Mouse (Mus musculus): ENCODE results near the gene Vmn1r214. TPM values are rescaled to one million over a fixed set of nuclear protein-coding genes. Genes with fewer than 3 reads are reported as not detected.

The Vmn1r214 gene
- polyA plus RNA-seq (2015; fragmentation: Nextera tagmentation; extraction: Ambion mirVana) = not detected in 2 replicates

DNA sequence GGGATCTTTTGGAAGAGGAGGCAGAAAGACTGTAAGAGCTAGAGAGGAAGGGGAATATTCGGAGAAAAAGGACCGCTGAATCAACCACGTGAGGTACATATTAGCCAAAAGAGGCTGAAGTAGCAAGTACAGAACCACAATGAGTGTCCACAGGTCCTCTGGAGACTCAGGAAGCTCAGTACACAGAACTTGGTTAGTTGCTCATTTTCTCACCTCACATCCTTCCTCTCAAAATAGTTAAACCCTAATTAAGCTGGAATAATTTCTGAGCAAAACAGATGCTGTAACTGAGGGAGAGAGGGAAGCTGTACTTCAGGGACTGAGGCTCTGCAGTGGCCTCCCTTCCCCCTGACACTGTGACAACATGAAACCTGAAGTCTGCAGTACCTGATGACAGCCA, at the start of gene Vmn1r214:
Gene Vmn1r214, plus strand, starts transcription at position 301 of the 400 bp plus-strand sequence.
- H3K27me3 ChIP-seq = no peaks in the 10 kb centered on the region
- no peak within 1 kb of the TSS for H3K9ac ChIP-seq
- no peak within 1 kb of the TSS for H3K27ac ChIP-seq (replicated peaks)
- H3K4me3 ChIP-seq = no peak within 1 kb of the TSS
- no peak within 1 kb of the TSS for H3K4me2 ChIP-seq
- no peak for ATAC-seq (ENCODE audit: low FRiP score, low read depth)
- H3K4me1 ChIP-seq (replicated peaks) = no peaks in the 10 kb centered on the region
- WGBS = 92% methylated on average over 3 of the region's 3 CpGs
- no peaks in the 10 kb centered on the region for H3K9me3 ChIP-seq
- no peaks in the 10 kb centered on the region for H3K36me3 ChIP-seq

DNA sequence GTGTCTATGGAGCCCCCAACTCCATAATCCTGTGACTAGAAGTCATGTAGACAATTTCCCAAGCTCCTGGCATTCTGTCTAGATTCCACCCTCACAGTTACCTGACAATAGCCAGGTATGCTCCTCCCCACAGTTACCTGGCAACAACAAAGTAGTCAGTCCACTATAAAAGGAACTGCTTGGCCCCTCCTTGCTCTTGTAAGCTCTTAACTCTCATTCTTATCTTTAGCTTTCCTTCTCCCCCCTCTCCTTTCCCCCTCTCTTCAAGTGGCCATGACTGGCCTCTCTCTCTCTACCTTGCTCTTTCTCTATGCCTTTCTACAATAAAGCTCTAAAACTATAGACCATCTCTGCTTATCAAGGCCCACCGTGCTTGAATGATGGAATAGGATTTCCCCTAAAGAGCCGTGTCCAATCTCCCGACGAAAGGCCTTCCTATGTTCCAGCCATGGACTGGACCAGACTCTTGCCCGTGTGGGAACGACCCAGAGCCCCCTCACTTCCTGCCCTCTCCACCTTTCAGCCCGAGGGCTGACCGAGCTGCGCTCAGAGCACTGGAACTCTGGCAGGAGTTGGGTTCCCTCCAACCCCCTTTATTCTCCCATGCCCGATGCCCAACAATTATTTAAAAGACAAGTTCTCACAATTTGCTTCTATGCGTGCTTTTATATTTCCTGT, 39.9 kb upstream of the Vmn1r214 start:
- H3K4me2 ChIP-seq = no peak overlapping the region
- H3K9ac ChIP-seq = no peak overlapping the region
- 90% methylated on average over 11 of the region's 11 CpGs for WGBS
- H3K27ac ChIP-seq (replicated peaks) = no peak overlapping the region
- no peaks in the 10 kb centered on the region for H3K9me3 ChIP-seq
- no peaks in the 10 kb centered on the region for H3K27me3 ChIP-seq
- ATAC-seq (ENCODE audit: low FRiP score, low read depth) = no peak
- no peak overlapping the region for H3K4me3 ChIP-seq
- no peaks in the 10 kb centered on the region for H3K4me1 ChIP-seq (replicated peaks)
- no peaks in the 10 kb centered on the region for H3K36me3 ChIP-seq

DNA sequence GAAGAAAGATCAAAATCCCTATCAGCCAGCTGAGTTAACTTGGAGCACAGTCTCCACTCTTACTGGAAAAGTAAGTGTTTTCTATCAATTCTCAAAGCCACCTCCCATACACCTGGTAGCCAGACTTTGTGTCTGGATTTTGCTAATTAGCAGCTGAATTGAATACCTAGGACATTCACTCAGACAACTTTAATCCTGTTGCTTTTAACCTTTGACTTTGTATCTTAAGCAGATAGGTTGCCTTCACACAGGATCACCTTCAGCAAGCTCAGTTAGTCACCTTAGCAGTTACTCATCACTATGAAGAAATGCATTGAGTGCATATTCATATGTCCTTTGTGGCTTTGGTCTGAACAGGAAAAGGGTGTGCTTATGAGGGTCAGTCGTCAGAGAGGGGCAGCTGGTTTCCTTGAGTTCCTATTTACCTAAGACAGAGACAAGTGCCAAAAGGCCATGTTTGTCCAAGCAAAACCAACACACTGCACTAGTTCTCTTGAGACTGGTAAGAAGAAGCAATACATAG, 38.0 kb upstream of the Vmn1r214 start:
- WGBS = 42% methylated on average over 1 of the region's 1 CpGs
- no peaks in the 10 kb centered on the region for H3K36me3 ChIP-seq
- no peaks in the 10 kb centered on the region for H3K4me1 ChIP-seq (replicated peaks)
- no peak for ATAC-seq (ENCODE audit: low FRiP score, low read depth)
- H3K27ac ChIP-seq (replicated peaks) = no peak overlapping the region
- H3K4me3 ChIP-seq = no peak overlapping the region
- no peak overlapping the region for H3K9ac ChIP-seq
- no peak overlapping the region for H3K4me2 ChIP-seq
- H3K9me3 ChIP-seq = no peaks in the 10 kb centered on the region
- no peaks in the 10 kb centered on the region for H3K27me3 ChIP-seq

DNA sequence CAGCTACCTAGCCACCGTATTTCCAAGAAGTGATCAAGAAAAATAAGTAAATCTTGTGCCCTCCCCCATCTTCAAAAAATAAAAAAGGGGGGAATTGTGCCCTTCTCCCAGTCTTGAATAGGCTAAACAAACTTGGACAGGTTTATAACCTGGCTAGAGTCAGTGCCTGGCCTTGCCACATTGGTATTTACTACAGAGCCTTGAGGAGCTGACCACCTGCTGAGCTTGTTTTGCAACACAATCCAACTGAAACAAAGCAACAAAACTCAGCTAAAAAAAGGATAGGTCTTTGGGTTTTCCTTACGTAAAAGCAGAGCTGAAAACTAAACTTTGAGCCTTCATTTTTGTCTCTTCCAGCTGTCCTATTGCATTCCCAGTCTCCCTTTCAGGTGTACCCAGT, 37.5 kb upstream of the Vmn1r214 start:
- no peak for ATAC-seq (ENCODE audit: low FRiP score, low read depth)
- no peak overlapping the region for H3K27ac ChIP-seq (replicated peaks)
- no peaks in the 10 kb centered on the region for H3K4me1 ChIP-seq (replicated peaks)
- H3K4me3 ChIP-seq = no peak overlapping the region
- H3K27me3 ChIP-seq = no peaks in the 10 kb centered on the region
- 50% methylated on average over 2 of the region's 2 CpGs for WGBS
- no peaks in the 10 kb centered on the region for H3K36me3 ChIP-seq
- H3K9me3 ChIP-seq = no peaks in the 10 kb centered on the region
- H3K9ac ChIP-seq = no peak overlapping the region
- no peak overlapping the region for H3K4me2 ChIP-seq

DNA sequence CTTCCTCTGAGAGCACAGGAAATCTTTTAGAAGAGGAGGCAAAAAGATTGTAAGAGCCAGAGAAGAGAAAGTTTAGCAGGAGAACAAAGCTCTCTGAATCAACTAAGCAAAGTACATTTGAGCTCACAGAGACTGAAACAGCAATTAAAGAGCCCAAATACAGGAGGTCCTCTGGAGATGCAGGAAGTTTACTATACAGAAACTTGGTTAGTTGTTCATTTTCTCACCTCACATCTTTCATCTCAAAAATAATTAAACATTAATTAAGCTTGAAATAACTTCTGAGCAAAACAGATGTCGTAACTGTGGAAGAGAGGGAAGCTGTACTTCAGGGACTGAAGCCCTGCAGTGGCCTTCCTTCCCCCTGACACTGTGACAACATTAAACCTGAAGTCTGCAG, 22.9 kb upstream of the Vmn1r214 start, which contains the start of gene Vmn1r213:
Gene Vmn1r213, plus strand, starts transcription at position 301 of the 400 bp plus-strand sequence.
- Histone ChIP-seq H3K36me3 (no peaks in the 10 kb centered on the region), H3K4me3 (no peak within 1 kb of the TSS), H3K4me1 (replicated peaks) (no peaks in the 10 kb centered on the region), H3K4me2 (no peak within 1 kb of the TSS), H3K9ac (no peak within 1 kb of the TSS), H3K27me3 (no peaks in the 10 kb centered on the region), H3K9me3 (no peaks in the 10 kb centered on the region), H3K27ac (replicated peaks) (no peak within 1 kb of the TSS)
- 86% methylated on average over 1 of the region's 1 CpGs for WGBS
- no peak for ATAC-seq (ENCODE audit: low FRiP score, low read depth)

DNA sequence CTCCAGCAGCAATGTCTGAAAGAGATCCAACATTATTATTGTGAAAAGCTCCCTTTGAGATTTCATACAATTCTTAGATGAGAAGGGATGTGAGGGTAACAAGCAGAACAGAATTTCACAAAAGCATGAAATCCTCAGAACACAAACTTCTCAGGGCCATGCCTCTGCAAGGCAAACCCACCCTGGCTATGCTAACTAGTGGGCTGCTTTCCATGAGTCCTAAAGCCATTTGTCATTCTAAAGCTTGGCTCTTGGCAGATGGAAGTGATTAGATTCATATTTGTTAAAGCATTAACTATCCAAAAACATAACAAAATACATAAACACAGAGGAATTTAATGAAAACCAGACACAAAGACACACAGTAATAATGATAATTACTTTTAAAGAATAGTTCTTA, 12.1 kb upstream of the Vmn1r214 start:
- Histone ChIP-seq H3K9ac (no peak overlapping the region), H3K36me3 (no peaks in the 10 kb centered on the region), H3K4me1 (replicated peaks) (no peaks in the 10 kb centered on the region), H3K4me2 (no peak overlapping the region), H3K9me3 (no peaks in the 10 kb centered on the region), H3K4me3 (no peak overlapping the region), H3K27me3 (no peaks in the 10 kb centered on the region), H3K27ac (replicated peaks) (no peak overlapping the region)
- no peak for ATAC-seq (ENCODE audit: low FRiP score, low read depth)

DNA sequence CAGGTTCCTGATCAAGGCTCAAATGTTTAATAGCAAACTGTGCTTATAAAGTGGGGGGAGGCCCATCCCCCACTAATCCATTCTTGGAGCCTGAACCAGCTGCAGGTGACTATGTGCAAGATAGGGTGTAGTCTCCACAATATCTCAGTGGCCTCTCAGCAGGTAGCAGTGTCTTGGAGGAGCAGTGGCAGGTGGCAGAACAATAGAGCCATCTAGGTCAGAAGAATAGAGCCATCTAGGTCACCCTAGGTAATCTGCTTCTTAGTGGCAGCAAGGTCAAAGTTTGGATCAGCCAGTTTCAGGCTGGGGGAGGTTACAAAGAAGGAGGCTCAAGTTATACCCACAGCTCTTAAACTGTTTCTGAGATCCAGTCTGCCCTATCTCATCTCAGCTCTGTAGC, 5.4 kb upstream of the Vmn1r214 start:
- H3K36me3 ChIP-seq = no peaks in the 10 kb centered on the region
- no peaks in the 10 kb centered on the region for H3K9me3 ChIP-seq
- no peak overlapping the region for H3K4me2 ChIP-seq
- ATAC-seq (ENCODE audit: low FRiP score, low read depth) = no peak
- no peaks in the 10 kb centered on the region for H3K27me3 ChIP-seq
- no peak overlapping the region for H3K27ac ChIP-seq (replicated peaks)
- no peak overlapping the region for H3K4me3 ChIP-seq
- no peak overlapping the region for H3K9ac ChIP-seq
- H3K4me1 ChIP-seq (replicated peaks) = no peaks in the 10 kb centered on the region

DNA sequence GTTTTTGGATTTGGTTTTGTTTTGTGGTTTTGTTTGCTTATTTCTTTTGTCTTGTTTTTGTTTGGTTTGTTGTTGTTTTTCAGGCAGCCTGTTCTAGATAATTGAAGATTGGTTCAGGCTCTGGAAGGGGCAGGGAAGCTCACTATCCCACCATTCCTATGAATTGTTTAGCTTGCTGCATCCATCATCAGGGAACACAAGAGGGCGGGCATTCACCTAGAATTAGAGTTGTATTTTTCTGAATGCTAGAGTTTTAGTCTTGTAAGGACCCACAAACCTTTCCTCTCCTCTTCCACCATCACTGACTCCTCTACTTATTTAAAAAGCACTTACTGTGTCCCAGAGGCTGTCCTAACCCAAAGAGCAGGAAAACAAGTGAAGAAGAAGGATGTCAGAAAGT, 27.6 kb downstream of the Vmn1r214 start:
- 69% methylated on average over 1 of the region's 1 CpGs for WGBS
- H3K27me3 ChIP-seq = no peaks in the 10 kb centered on the region

DNA sequence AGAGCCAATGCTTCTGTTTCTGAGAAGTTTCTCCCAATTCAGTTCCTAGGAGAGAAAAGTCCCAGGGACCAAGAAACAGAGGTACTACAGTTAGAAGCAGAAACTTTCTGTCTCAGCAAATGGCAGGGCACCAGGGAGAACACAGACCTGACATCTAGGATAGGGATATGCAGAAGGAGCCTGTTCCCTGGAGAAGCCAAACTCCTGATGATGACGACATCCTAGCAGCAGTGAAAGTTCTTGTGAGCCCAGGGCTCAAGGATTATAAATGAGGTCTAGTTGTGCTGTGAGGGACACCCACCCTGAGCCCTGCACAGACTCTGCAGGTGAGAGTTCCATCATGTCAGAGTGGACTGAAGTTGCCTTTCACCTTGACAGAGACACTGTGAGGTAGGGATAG, 37.5 kb downstream of the Vmn1r214 start, which contains the start of gene Vmn1r215:
Gene Vmn1r215, plus strand, starts transcription at position 301 of the 400 bp plus-strand sequence.
- H3K9me3 ChIP-seq = no peaks in the 10 kb centered on the region
- no peak for ATAC-seq (ENCODE audit: low FRiP score, low read depth)
- no peak within 1 kb of the TSS for H3K4me3 ChIP-seq
- no peak within 1 kb of the TSS for H3K4me2 ChIP-seq
- no peaks in the 10 kb centered on the region for H3K36me3 ChIP-seq
- H3K27me3 ChIP-seq = no peaks in the 10 kb centered on the region
- H3K27ac ChIP-seq (replicated peaks) = no peak within 1 kb of the TSS
- H3K9ac ChIP-seq = no peak within 1 kb of the TSS
- H3K4me1 ChIP-seq (replicated peaks) = no peaks in the 10 kb centered on the region
- WGBS = 81% methylated on average over 1 of the region's 1 CpGs

More for the DNA sequence above, 27.6 kb downstream of the Vmn1r214 start:
- Histone ChIP-seq H3K9ac (no peak overlapping the region), H3K4me3 (no peak overlapping the region), H3K27ac (replicated peaks) (no peak overlapping the region), H3K4me2 (no peak overlapping the region), H3K36me3 (no peaks in the 10 kb centered on the region), H3K9me3 (no peaks in the 10 kb centered on the region), H3K4me1 (replicated peaks) (no peaks in the 10 kb centered on the region)
- no peak for ATAC-seq (ENCODE audit: low FRiP score, low read depth)

DNA sequence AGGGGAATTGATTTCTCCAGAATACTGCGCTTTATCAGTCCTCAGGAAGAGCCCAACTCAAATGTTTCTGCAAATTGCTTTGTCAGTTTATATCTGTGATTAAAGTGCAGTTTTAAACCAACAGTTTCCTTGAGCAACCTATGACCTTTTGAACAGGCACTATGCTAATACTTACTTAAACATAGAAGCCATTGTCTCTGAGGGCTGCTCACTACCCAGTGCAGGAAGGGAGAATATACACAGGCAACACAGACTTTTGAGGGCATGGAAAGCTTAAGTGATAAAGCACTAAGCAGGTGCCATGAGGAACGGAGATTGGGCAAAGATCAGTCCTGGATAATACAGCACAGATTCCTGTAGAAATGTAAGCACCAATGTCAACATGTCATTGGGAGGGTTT, 39.1 kb downstream of the Vmn1r214 start:
- no peak for ATAC-seq (ENCODE audit: low FRiP score, low read depth)
- 93% methylated on average over 2 of the region's 2 CpGs for WGBS

More for the DNA sequence above, 39.1 kb downstream of the Vmn1r214 start:
- Histone ChIP-seq H3K9me3 (no peaks in the 10 kb centered on the region), H3K4me2 (no peak overlapping the region), H3K9ac (no peak overlapping the region), H3K4me3 (no peak overlapping the region), H3K4me1 (replicated peaks) (no peaks in the 10 kb centered on the region), H3K27me3 (no peaks in the 10 kb centered on the region), H3K27ac (replicated peaks) (no peak overlapping the region), H3K36me3 (no peaks in the 10 kb centered on the region)
